Mouse (Mus musculus) embryonic facial prominence, embryonic 14.5 days (tissue): ENCODE data around the gene Psmd4. TPM values are rescaled to one million over a fixed set of nuclear protein-coding genes. Genes with fewer than 3 reads are reported as not detected.

ENCODE experiments used
- ATAC-seq: fragments of 200-750 bp; cut with Nextera tagmentation; 2 replicates; pipeline ENCODE4 v1.8.0; 2017; ENCODE audit warnings: low read depth, moderate number of reproducible peaks, moderate TSS enrichment
- DNase-seq: peaks from one replicate; pipeline ENCODE4 v3.0.0-alpha.2; 2015; ENCODE audit warnings: low spot score
- H3K27ac ChIP-seq: fragments of 300-500 bp; sonication (generic); replicated peaks from 2 replicates; pipeline ENCODE4 v1.5.1; 2014; ENCODE audit warnings: low read depth, mild to moderate bottlenecking, low read length, moderate library complexity
- H3K27me3 ChIP-seq: fragments of 300-500 bp; sonication (generic); replicated peaks from 2 replicates; pipeline ENCODE4 v1.6.1; 2014; ENCODE audit warnings: low read length; ENCODE audit not compliant: control insufficient read depth, insufficient read depth
- H3K36me3 ChIP-seq: fragments of 300-500 bp; sonication (generic); 2 replicates; pipeline ENCODE4 v1.6.1; 2014; ENCODE audit warnings: low read length, mixed read lengths; ENCODE audit not compliant: control insufficient read depth, insufficient read depth
- H3K4me1 ChIP-seq: fragments of 300-500 bp; sonication (generic); 2 replicates; pipeline ENCODE4 v1.6.1; 2014; ENCODE audit warnings: antibody characterized with exemption, low read length; ENCODE audit not compliant: control insufficient read depth, insufficient read depth
- H3K4me2 ChIP-seq: fragments of 300-500 bp; sonication (generic); 2 replicates; pipeline ENCODE4 v1.6.1; 2014; ENCODE audit warnings: low read depth, mild to moderate bottlenecking, low read length, moderate library complexity, mixed read lengths
- H3K4me3 ChIP-seq: fragments of 300-500 bp; sonication (generic); 2 replicates; pipeline ENCODE4 v1.5.1; 2014; ENCODE audit warnings: low read depth, mild to moderate bottlenecking, low read length
- H3K9ac ChIP-seq: fragments of 300-500 bp; sonication (generic); 2 replicates; pipeline ENCODE4 v1.6.1; 2014; ENCODE audit warnings: low read depth, mild to moderate bottlenecking, low read length, moderate library complexity, mixed read lengths
- H3K9me3 ChIP-seq: fragments of 300-500 bp; sonication (generic); 2 replicates; pipeline ENCODE4 v1.6.1; 2016; ENCODE audit warnings: low read length; ENCODE audit not compliant: control insufficient read depth
- WGBS: fragments of 180-500 bp; shearing (Covaris S2); extraction: QIAGEN DNeasy Blood & Tissue Kit; methylation state at CpG from one replicate; pipeline ENCODE4 v1.1.7; 2014; 5-methylcytosine and 5-hydroxymethylcytosine counted together
- polyA plus RNA-seq: library from polyadenylated mRNA; unstranded; fragments of >200 nt; fragmentation: Nextera tagmentation; extraction: Ambion mirVana; gene quantifications from 2 replicates; pipeline ENCODE4 v1.2.1, GENCODE M21; 2014

Psmd4 gene
- polyA plus RNA-seq, 1 experiment from 2014 or later: 234 TPM

DNA sequence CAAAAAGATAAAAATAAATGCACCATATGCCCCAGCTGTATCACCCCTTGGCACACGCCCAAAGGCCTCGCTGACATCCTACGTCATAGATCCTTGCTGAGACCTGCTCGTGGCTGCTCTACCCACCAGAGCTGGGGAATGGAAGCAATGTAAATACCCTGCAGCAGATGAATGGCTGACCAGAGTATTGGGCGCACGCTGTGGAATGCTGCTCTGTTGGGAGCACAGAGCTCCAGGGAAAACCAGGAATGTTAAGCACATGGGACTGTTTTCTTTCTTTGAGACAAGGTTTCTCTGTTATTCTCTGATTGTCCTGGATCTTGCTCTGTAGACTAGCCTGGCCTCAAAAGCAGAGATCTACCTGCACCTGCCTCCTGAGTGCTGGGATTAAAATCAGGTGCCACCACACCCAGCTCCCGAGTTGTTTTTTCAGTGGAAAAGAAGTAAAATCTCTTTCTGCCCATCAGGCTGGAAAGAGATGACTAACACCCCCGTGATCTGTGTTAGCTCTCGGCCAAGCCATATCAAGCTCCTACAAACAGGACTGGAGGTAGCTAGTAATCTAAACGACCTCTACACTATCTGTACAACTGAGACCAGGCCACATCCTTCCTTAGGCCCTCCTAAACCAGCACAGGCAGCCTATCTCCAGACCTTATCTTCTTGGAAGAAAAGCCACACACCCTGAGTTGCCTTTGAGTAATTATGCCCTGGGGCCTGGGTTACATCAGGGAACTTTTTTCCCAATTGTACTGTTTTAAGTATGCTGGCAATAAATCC, 12.3 kb upstream of the Psmd4 start:
- Histone ChIP-seq H3K4me3 (no peak overlapping the region), H3K27me3 (no peaks in the 10 kb centered on the region), H3K9me3 (no peaks in the 10 kb centered on the region), H3K27ac (peak overlapping the region; percentile 25), H3K36me3 (peaks cover 18% of the 10 kb centered on the region), H3K4me2 (no peak overlapping the region), H3K4me1 (peaks cover 5% of the 10 kb centered on the region; the same call in 1 of the 2 replicates), H3K9ac (no peak overlapping the region)
- DNase-seq: peak; percentile 80
- peak; percentile 76 for ATAC-seq
- WGBS: 32% methylated on average over 10 of the region's 10 CpGs

DNA sequence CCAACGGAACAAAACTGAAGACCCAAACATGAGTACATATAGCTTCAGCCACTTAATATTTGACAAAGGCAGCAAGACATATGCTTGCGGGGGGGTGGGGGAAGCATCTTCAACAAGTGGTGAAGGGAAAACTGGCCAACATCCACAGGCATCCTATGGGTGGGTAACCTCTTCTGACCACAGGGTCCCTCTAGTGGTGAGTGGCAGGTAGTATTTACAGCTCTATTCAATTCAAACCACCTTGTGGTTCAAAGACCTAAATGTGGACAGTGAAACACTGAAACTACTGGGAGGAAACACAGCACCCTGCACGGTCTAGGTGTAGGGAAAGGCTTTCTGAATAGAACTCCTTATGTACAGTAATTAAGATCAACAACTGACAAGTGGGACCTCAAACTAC, 11.3 kb upstream of the Psmd4 start:
- ATAC-seq (no peak), DNase-seq (peak; percentile 72)
- Histone ChIP-seq H3K4me3 (no peak overlapping the region), H3K9ac (no peak overlapping the region), H3K4me2 (no peak overlapping the region), H3K27me3 (no peaks in the 10 kb centered on the region), H3K4me1 (peaks cover 5% of the 10 kb centered on the region; the same call in 1 of the 2 replicates), H3K9me3 (no peaks in the 10 kb centered on the region), H3K27ac (no peak overlapping the region), H3K36me3 (peaks cover 8% of the 10 kb centered on the region; the same call in 1 of the 2 replicates)
- WGBS: 47% methylated on average over 3 of the region's 3 CpGs

DNA sequence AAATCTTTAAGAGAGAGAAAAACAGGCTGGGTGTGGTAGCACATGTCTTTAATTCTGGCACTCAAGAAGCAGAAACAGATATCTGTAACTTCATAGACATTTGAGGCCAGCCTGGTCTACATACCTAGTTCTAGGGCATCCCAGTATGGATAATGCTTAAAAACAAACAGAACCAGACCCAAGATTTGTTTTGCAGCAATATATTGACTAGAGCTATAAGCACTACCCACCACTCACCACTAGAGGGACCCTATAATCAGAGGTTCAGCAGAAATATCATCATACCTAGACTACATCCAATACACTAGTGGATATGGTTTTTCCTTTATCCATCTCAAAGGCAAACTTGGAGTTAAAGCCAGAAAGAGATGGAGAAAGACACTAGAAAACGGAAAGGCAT, 10.5 kb upstream of the Psmd4 start:
- no peaks in the 10 kb centered on the region for H3K27me3 ChIP-seq
- ATAC-seq (no peak), DNase-seq (peak; percentile 71)
- no peak overlapping the region for H3K4me3 ChIP-seq
- no peak overlapping the region for H3K9ac ChIP-seq
- no peaks in the 10 kb centered on the region for H3K9me3 ChIP-seq
- H3K4me2 ChIP-seq: no peak overlapping the region
- no peak overlapping the region for H3K27ac ChIP-seq
- H3K4me1 ChIP-seq: peaks cover 5% of the 10 kb centered on the region; the same call in 1 of the 2 replicates
- WGBS: 51% methylated on average over 1 of the region's 1 CpGs
- peaks cover 1% of the 10 kb centered on the region; the same call in 1 of the 2 replicates for H3K36me3 ChIP-seq

DNA sequence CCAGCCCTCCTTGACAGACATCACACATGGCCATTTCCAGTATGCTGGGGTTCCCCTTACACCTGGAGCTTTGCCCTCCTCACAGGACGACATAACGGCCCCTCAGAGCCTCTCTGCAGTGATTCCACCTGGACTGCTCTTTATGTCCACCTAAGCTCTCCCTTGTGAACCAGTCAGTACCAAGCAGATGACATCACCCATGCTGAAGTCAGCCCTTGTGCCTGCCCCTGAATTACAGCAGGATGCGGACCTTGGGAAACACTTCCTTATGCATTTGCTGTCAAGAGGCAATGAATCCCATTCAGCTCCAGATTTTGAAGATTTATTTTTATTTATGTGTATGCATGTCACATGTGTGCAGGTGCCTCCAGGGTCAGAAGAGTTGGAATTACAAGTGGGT, 5.5 kb upstream of the Psmd4 start:
- Histone ChIP-seq H3K36me3 (no peaks in the 10 kb centered on the region), H3K9me3 (no peaks in the 10 kb centered on the region), H3K27ac (no peak overlapping the region), H3K27me3 (no peaks in the 10 kb centered on the region), H3K4me2 (no peak overlapping the region), H3K9ac (no peak overlapping the region), H3K4me1 (0 out of 2 replicates have a peak, but pooled peaks cover under 1% of the 10 kb centered on the region), H3K4me3 (no peak overlapping the region)
- ATAC-seq (no peak), DNase-seq (no peak)
- WGBS: 57% methylated on average over 3 of the region's 3 CpGs

DNA sequence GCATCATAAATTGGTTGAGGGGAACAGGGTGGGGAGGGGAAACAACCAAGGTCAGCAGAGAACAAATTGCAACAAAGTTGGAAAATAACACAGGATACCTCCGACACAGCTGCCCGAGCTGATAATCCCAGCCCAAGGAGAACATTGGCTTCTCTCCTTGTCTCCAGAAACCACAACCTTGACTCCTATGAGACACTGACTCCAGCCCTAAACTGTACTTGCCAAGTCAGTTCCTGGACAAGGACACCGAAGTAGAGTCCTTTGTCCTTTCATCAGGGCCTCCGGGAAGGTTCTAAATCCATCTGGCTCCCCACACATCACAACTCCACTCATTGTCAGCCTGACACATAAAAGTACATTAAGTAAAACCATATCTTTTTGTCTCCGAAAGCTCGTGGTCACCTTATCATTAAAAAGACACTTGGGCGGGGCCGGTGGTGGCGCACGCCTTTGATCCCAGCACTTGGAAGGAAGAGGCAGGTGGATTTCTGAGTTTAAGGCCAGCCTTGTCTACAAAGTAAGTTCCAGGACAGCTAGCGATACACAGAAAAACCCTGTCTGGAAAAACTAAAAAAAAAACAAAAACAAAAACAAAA, 4.1 kb upstream of the Psmd4 start:
- H3K27me3 ChIP-seq: no peaks in the 10 kb centered on the region
- ATAC-seq (no peak), DNase-seq (no peak)
- H3K9me3 ChIP-seq: no peaks in the 10 kb centered on the region
- no peak overlapping the region for H3K4me3 ChIP-seq
- WGBS: 87% methylated on average over 11 of the region's 11 CpGs
- peaks cover 5% of the 10 kb centered on the region for H3K4me1 ChIP-seq
- H3K9ac ChIP-seq: no peak overlapping the region
- no peak overlapping the region for H3K27ac ChIP-seq
- no peak overlapping the region for H3K4me2 ChIP-seq
- H3K36me3 ChIP-seq: no peaks in the 10 kb centered on the region

DNA sequence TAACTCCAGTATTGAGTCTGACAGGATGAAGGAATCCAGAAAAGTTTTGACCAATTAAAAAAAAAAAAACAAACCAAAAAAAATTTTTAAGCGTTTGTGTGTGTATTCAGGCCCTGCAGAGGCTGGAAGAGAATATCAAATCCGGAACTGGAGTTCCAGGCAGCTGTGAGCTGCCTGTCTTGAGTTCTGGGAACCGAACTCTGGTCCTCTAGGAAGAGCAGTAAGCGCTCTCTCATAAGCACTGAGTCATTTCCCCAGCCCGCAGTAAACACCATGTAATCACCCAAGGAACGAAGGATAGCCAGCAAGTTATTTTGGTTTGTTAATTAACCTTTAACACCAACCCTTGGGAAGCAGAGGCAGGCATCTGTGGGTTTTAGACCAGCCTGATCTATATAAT, 837 bp upstream of the Psmd4 start:
- ATAC-seq: no peak

DNA sequence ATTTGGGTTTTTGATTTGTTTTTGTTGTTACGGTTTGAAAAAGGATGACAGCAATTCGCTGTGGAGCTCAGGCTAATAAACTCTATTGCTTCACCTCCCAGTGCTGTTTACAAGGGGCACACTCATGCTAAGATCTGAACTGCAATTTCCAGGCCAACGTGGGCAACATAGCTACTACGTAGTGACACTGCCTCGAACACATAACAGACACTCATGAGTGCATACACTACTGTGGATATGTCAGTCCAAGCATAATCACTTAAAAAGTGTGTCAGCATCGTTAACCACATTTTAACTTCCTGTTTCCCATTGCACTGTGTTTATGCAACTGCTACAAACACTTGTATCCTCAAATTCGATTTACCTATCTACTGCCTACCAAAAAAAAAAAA, 420 bp upstream of the Psmd4 start:
- Histone ChIP-seq H3K9ac (peak overlapping the region; percentile 45; the same call in 1 of the 2 replicates), H3K4me1 (peaks cover 9% of the 10 kb centered on the region), H3K4me3 (peak overlapping the region; percentile 67), H3K27me3 (no peaks in the 10 kb centered on the region), H3K27ac (no peak overlapping the region; the same call in 1 of the 2 replicates), H3K9me3 (no peaks in the 10 kb centered on the region), H3K36me3 (0 out of 2 replicates have a peak, but pooled peaks cover 15% of the 10 kb centered on the region), H3K4me2 (peak overlapping the region; percentile 51)
- ATAC-seq (peak; percentile 41), DNase-seq (no peak)
- 26% methylated on average over 7 of the region's 7 CpGs for WGBS

More for the DNA sequence above, 837 bp upstream of the Psmd4 start:
- Histone ChIP-seq H3K4me1 (peaks cover 9% of the 10 kb centered on the region), H3K4me3 (no peak overlapping the region), H3K27ac (no peak overlapping the region; the same call in 1 of the 2 replicates), H3K4me2 (no peak overlapping the region), H3K27me3 (no peaks in the 10 kb centered on the region), H3K9ac (no peak overlapping the region), H3K36me3 (0 out of 2 replicates have a peak, but pooled peaks cover 11% of the 10 kb centered on the region), H3K9me3 (no peaks in the 10 kb centered on the region)
- DNase-seq: no peak
- WGBS: 56% methylated on average over 6 of the region's 6 CpGs

DNA sequence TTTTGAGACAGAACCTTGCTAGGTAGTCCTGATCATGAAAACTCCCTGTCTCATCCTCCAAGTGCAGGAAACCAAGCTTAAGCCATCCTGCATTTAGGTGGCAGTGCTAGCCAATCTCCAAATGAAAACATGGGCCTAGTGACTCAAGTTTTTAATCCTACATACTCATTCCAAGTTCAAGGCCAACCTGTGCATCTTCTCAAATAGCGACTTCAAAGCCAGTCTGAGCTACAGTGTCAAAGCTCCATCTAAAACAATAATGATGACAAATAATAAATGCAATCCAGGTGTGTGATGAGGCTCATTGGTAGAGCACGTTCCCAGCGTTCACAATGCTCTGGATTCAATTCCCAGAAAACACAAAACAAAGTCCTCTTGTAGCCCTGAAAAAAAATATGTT, 789 bp downstream of the Psmd4 start:
- 10% methylated on average over 3 of the region's 3 CpGs for WGBS
- H3K9me3 ChIP-seq: no peaks in the 10 kb centered on the region
- H3K4me3 ChIP-seq: peak overlapping the region; percentile 67
- peak overlapping the region; percentile 81 for H3K9ac ChIP-seq
- H3K4me1 ChIP-seq: peaks cover 9% of the 10 kb centered on the region
- H3K27ac ChIP-seq: no peak overlapping the region
- DNase-seq: no peak
- H3K27me3 ChIP-seq: no peaks in the 10 kb centered on the region
- H3K36me3 ChIP-seq: peaks cover 24% of the 10 kb centered on the region; the same call in 1 of the 2 replicates
- no peak for ATAC-seq
- peak overlapping the region; percentile 73 for H3K4me2 ChIP-seq
